Mouse (Mus musculus) CH12.LX (cell line): ENCODE measurements around the gene Yars2. TPM values are rescaled to one million over a fixed set of nuclear protein-coding genes. Genes with fewer than 3 reads are reported as not detected.
"Not testable (repeated sequence)": the region's sequence is repeated elsewhere in the genome, so short reads cannot be mapped to it uniquely, and the experiment has no call there.

Source experiments
- DNase-seq: peaks from one replicate; pipeline ENCODE4 v3.0.0-alpha.2; 2013; ENCODE audit errors: extremely low read depth
- H3K27ac ChIP-seq: 2 replicates; pipeline ENCODE4 v1.5.1; 2012; ENCODE audit warnings: low read depth, mild to moderate bottlenecking, control low read depth, moderate library complexity; ENCODE audit not compliant: insufficient read depth
- H3K27me3 ChIP-seq: replicated peaks from 2 replicates; pipeline ENCODE3; 2012; ENCODE audit warnings: inconsistent platforms
- H3K36me3 ChIP-seq, 2 experiments: replicated peaks in 1 of 2; 2 replicates each; pipeline versions ENCODE3 to v1.6.1; 2012; ENCODE audit warnings: inconsistent platforms in 1 of 2, low read length in 1 of 2, mild to moderate bottlenecking in 1 of 2, mixed read lengths in 1 of 2, moderate library complexity in 1 of 2; ENCODE audit not compliant: control insufficient read depth in 1 of 2, insufficient read depth in 1 of 2
- H3K4me1 ChIP-seq, 2 experiments: 2 replicates each; pipeline ENCODE4 v1.6.1; 2012; ENCODE audit warnings: inconsistent platforms in 1 of 2, moderate library complexity in 1 of 2; ENCODE audit not compliant: insufficient read depth in 2 of 2, control insufficient read depth in 1 of 2
- H3K4me2 ChIP-seq: 2 replicates; pipeline ENCODE4 v1.6.1; 2012; ENCODE audit warnings: low read depth, mild to moderate bottlenecking, control low read depth; ENCODE audit not compliant: poor library complexity, insufficient read depth, severe bottlenecking
- H3K4me3 ChIP-seq, 3 experiments: fragments of 150-350 bp in 1 of 3; sonication (generic) in 1 of 3; replicated peaks in 1 of 3; 2 replicates each; pipeline versions ENCODE3 to v1.5.1; 2011 to 2012; ENCODE audit warnings: low read depth in 2 of 3, low read length in 2 of 3, mild to moderate bottlenecking in 2 of 3, moderate library complexity in 2 of 3, control low read depth in 1 of 3, improper control_type of control experiment in 1 of 3, inconsistent platforms in 1 of 3, mixed read lengths in 1 of 3; ENCODE audit not compliant: poor library complexity in 1 of 3
- H3K79me2 ChIP-seq: replicated peaks from 2 replicates; pipeline ENCODE4 v1.6.1; 2012; ENCODE audit warnings: mild to moderate bottlenecking, moderate library complexity; ENCODE audit not compliant: control insufficient read depth, poor library complexity, insufficient read depth, severe bottlenecking; ENCODE audit errors: extremely low read depth
- H3K9ac ChIP-seq: 2 replicates; pipeline ENCODE4 v1.6.1; 2012; ENCODE audit warnings: low read depth, mild to moderate bottlenecking, control low read depth, moderate library complexity; ENCODE audit not compliant: insufficient read depth
- H3K9me3 ChIP-seq: replicated peaks from 2 replicates; pipeline ENCODE3; 2012; ENCODE audit warnings: low read length, inconsistent platforms, mixed read lengths
- CHD2 ChIP-seq: IDR thresholded peaks from 2 replicates; pipeline ENCODE4 v1.6.1; 2011; ENCODE audit warnings: low read length, improper control_type of control experiment
- CTCF ChIP-seq, 2 experiments: IDR thresholded peaks in 1 of 2; conservative IDR thresholded peaks in 1 of 2; 2 replicates each; pipeline ENCODE4 v1.5.1; 2011 to 2012; ENCODE audit warnings: low read depth in 2 of 2, low read length in 2 of 2, improper control_type of control experiment in 1 of 2, inconsistent platforms in 1 of 2, mild to moderate bottlenecking in 1 of 2, moderate library complexity in 1 of 2
- E2F4 ChIP-seq: IDR thresholded peaks from 2 replicates; pipeline ENCODE4 v1.6.1; 2011; ENCODE audit warnings: low read depth, low read length, improper control_type of control experiment; ENCODE audit not compliant: insufficient replicate concordance
- ELF1 ChIP-seq: IDR thresholded peaks from 2 replicates; pipeline ENCODE4 v1.6.1; 2014; ENCODE audit warnings: low read depth, mild to moderate bottlenecking, inconsistent platforms, low read length, improper control_type of control experiment
- EP300 ChIP-seq: IDR thresholded peaks from 2 replicates; pipeline ENCODE4 v1.6.1; 2011; ENCODE audit warnings: low read length, improper control_type of control experiment
- ETS1 ChIP-seq: conservative IDR thresholded peaks from 2 replicates; pipeline ENCODE4 v1.6.1; 2012; ENCODE audit warnings: low read depth, mild to moderate bottlenecking, inconsistent platforms, low read length, improper control_type of control experiment, moderate library complexity
- GABPA ChIP-seq: IDR thresholded peaks from 2 replicates; pipeline ENCODE4 v1.6.1; 2012; ENCODE audit warnings: low read depth, low read length, improper control_type of control experiment, inconsistent platforms; ENCODE audit not compliant: insufficient replicate concordance
- HCFC1 ChIP-seq: IDR thresholded peaks from 2 replicates; pipeline ENCODE4 v1.6.1; 2012; ENCODE audit warnings: low read depth, mild to moderate bottlenecking, inconsistent platforms, low read length, improper control_type of control experiment
- IRF4 ChIP-seq: IDR thresholded peaks from 2 replicates; pipeline ENCODE4 v1.6.1; 2014; ENCODE audit warnings: low read depth, mild to moderate bottlenecking, inconsistent platforms, low read length, improper control_type of control experiment
- JUN ChIP-seq: IDR thresholded peaks from 2 replicates; pipeline ENCODE4 v1.6.1; 2011; ENCODE audit warnings: low read depth, mild to moderate bottlenecking, low read length, improper control_type of control experiment, moderate library complexity; ENCODE audit not compliant: insufficient read depth
- KAT2A ChIP-seq: IDR thresholded peaks from 2 replicates; pipeline ENCODE4 v1.6.1; 2012; ENCODE audit warnings: low read length, improper control_type of control experiment, inconsistent platforms; ENCODE audit not compliant: insufficient replicate concordance
- MXI1 ChIP-seq: IDR thresholded peaks from 2 replicates; pipeline ENCODE4 v1.6.1; 2011; ENCODE audit warnings: mild to moderate bottlenecking, low read depth, low read length, improper control_type of control experiment
- MYC ChIP-seq: IDR thresholded peaks from 2 replicates; pipeline ENCODE4 v1.6.1; 2011; ENCODE audit warnings: low read depth, mild to moderate bottlenecking, improper control_type of control experiment, low read length
- NELFE ChIP-seq: IDR thresholded peaks from 2 replicates; pipeline ENCODE4 v1.6.1; 2011; ENCODE audit warnings: low read depth, low read length, improper control_type of control experiment
- NRF1 ChIP-seq: IDR thresholded peaks from 2 replicates; pipeline ENCODE4 v1.6.1; 2014; ENCODE audit warnings: low read depth, mild to moderate bottlenecking, inconsistent platforms, low read length, improper control_type of control experiment, moderate library complexity
- POLR2A ChIP-seq: IDR thresholded peaks from 2 replicates; pipeline ENCODE4 v1.6.1; 2011; ENCODE audit warnings: low read depth, mild to moderate bottlenecking, improper control_type of control experiment, low read length
- POLR2AphosphoS2 ChIP-seq: IDR thresholded peaks from 2 replicates; pipeline ENCODE4 v1.6.1; 2011; ENCODE audit warnings: low read depth, low read length, improper control_type of control experiment
- RAD21 ChIP-seq: IDR thresholded peaks from 2 replicates; pipeline ENCODE4 v1.6.1; 2011; ENCODE audit warnings: low read depth, mild to moderate bottlenecking, low read length, improper control_type of control experiment, moderate library complexity
- SIN3A ChIP-seq: IDR thresholded peaks from 2 replicates; pipeline ENCODE4 v1.6.1; 2012; ENCODE audit warnings: low read length, improper control_type of control experiment, inconsistent platforms
- SMC3 ChIP-seq: IDR thresholded peaks from 2 replicates; pipeline ENCODE4 v1.6.1; 2011; ENCODE audit warnings: low read depth, low read length, improper control_type of control experiment
- TBP ChIP-seq: conservative IDR thresholded peaks from 2 replicates; pipeline ENCODE4 v1.6.1; 2011; ENCODE audit warnings: low read depth, low read length, improper control_type of control experiment
- TCF12 ChIP-seq: IDR thresholded peaks from 2 replicates; pipeline ENCODE4 v1.6.1; 2014; ENCODE audit warnings: low read depth, mild to moderate bottlenecking, inconsistent platforms, low read length, improper control_type of control experiment
- UBTF ChIP-seq: IDR thresholded peaks from 2 replicates; pipeline ENCODE4 v1.6.1; 2012; ENCODE audit warnings: low read depth, mild to moderate bottlenecking, inconsistent platforms, low read length, improper control_type of control experiment, moderate library complexity
- USF1 ChIP-seq: IDR thresholded peaks from 2 replicates; pipeline ENCODE4 v1.6.1; 2014; ENCODE audit warnings: low read depth, mild to moderate bottlenecking, inconsistent platforms, low read length, improper control_type of control experiment
- ZC3H11A ChIP-seq: IDR thresholded peaks from 2 replicates; pipeline ENCODE4 v1.6.1; 2012; ENCODE audit warnings: low read depth, mild to moderate bottlenecking, inconsistent platforms, low read length, improper control_type of control experiment
- ZMIZ1 ChIP-seq: IDR thresholded peaks from 2 replicates; pipeline ENCODE4 v1.6.1; 2012; ENCODE audit warnings: low read depth, mild to moderate bottlenecking, inconsistent platforms, low read length, improper control_type of control experiment
- ZNF384 ChIP-seq: IDR thresholded peaks from 2 replicates; pipeline ENCODE4 v1.6.1; 2012; ENCODE audit warnings: low read depth, low read length, improper control_type of control experiment, inconsistent platforms
- dilution Hi-C: fragments of 300-500 bp; cut with MboI; formaldehyde crosslinking; loops from 2 replicates; pipeline ENCODE4 v1.14.3; 2020; ENCODE audit warnings: low sequenced_read_pairs; ENCODE audit not compliant: extremely low pct_unique_long_range_greater_than_20kb, extremely low pct_ligation_motif_present
- in situ Hi-C: fragments of 300-500 bp; cut with MboI; formaldehyde crosslinking; loops from 3 replicates; pipeline ENCODE4 v1.14.3; 2019; ENCODE audit warnings: low sequenced_read_pairs, low pct_ligation_motif_present, low pct_unique_long_range_greater_than_20kb, mixed read lengths
- polyA plus RNA-seq: library from polyadenylated mRNA; unstranded; fragments of >175 nt; gene quantifications from 2 replicates; pipeline ENCODE4 v1.2.1, GENCODE M21; 2012; ENCODE audit warnings: low read depth; ENCODE audit not compliant: insufficient read length
- total RNA-seq, 2 experiments: library from RNA; depleted of rRNA; stranded (reverse); fragments of 300-350 nt in 1 of 2; fragments of >200 nt in 1 of 2; gene quantifications; 2 replicates each; pipeline ENCODE4 v1.2.3; 2012 to 2014

The Yars2 gene
- total and polyA plus RNA-seq, 3 experiments, result 40.9 to 112 (median 56.0) TPM

GRCm38 (mm10) chr16:16357908-16358307, 55.1 kb downstream of the Yars2 start:
- DNase-seq, result peak; percentile 34
- H3K9me3 ChIP-seq, result peaks cover 8% of the 10 kb centered on the region
- H3K4me3 ChIP-seq, result peak overlapping the region; percentile 80 to 98 (median 84)
- H3K4me1 ChIP-seq, result peaks cover 0 to 26% of the 10 kb centered on the region in 2 experiments; a peak in 2 of 4 replicates
- TF ChIP-seq MYC (0 out of 2 replicates have a peak, but pooled peaks have one; percentile 12), ETS1 (no peak), CTCF (conservative IDR thresholded peaks at IDR 0.05 in 1 of 2, IDR thresholded peaks at IDR 0.05 in 1 of 2; ENCODE audit: low read depth in 2 of 2, low read length in 2 of 2) (peak in 1 of 2 experiments; percentile 70; a peak in 2 of 4 replicates)
- H3K36me3 ChIP-seq, result peaks cover under 1 to 13% of the 10 kb centered on the region in 2 experiments
- peak overlapping the region; percentile 97 for H3K4me2 ChIP-seq
- peaks cover 30% of the 10 kb centered on the region for H3K79me2 ChIP-seq
- no peak overlapping the region for H3K27ac ChIP-seq
- H3K27me3 ChIP-seq, result no peaks in the 10 kb centered on the region
- in situ Hi-C loops, result no loop called here
- peak overlapping the region; percentile 61 for H3K9ac ChIP-seq
- dilution Hi-C loops, result no loop called here

- Histone ChIP-seq H3K79me2 (peaks cover 25% of the 10 kb centered on the region), H3K36me3 (peaks cover 0 to 6% of the 10 kb centered on the region in 2 experiments), H3K27me3 (no peaks in the 10 kb centered on the region), H3K9me3 (peaks cover 3% of the 10 kb centered on the region), H3K4me3 (peak within 1 kb of the TSS; percentile 80 to 98 (median 84)), H3K4me2 (peak within 1 kb of the TSS; percentile 97), H3K9ac (peak within 1 kb of the TSS; percentile 61), H3K4me1 (peaks cover 0 to 26% of the 10 kb centered on the region in 2 experiments; a peak in 2 of 4 replicates), H3K27ac (peak within 1 kb of the TSS; percentile 79)
- dilution Hi-C loops, result no loop called here
- TF ChIP-seq POLR2AphosphoS2 (peak; percentile 91), ZC3H11A (no peak), HCFC1 (peak; percentile 97), JUN (no peak), NELFE (peak; percentile 92), NRF1 (peak; percentile 52), KAT2A (peak; percentile 99; the same call in 1 of the 2 replicates), POLR2A (peak; percentile 98), ZMIZ1 (peak; percentile 90), CTCF (conservative IDR thresholded peaks at IDR 0.05 in 1 of 2, IDR thresholded peaks at IDR 0.05 in 1 of 2; ENCODE audit: low read depth in 2 of 2, low read length in 2 of 2) (peak in 1 of 2 experiments; percentile 43; a peak in 2 of 4 replicates), TCF12 (peak; percentile 86), CHD2 (no peak), SMC3 (peak; percentile 7; the same call in 1 of the 2 replicates), UBTF (peak; percentile 99), E2F4 (no peak), MXI1 (peak; percentile 76), IRF4 (0 out of 2 replicates have a peak, but pooled peaks have one; percentile 51), ELF1 (peak; percentile 77), USF1 (peak; percentile 21; the same call in 1 of the 2 replicates), ZNF384 (no peak), RAD21 (no peak), GABPA (peak; percentile 85; the same call in 1 of the 2 replicates), EP300 (no peak), TBP (0 out of 2 replicates have a peak, but pooled peaks have one; percentile 76), SIN3A (peak; percentile 45)
- in situ Hi-C loops, result no loop called here
- DNase-seq, result peak; percentile 92
These were observed 55.8 kb downstream of the Yars2 start, which contains the start of gene Dnm1l for GRCm38 (mm10) chr16:16358481-16359100. TSS of gene Dnm1l (minus strand) at chr16:16358959.

- H3K9me3 ChIP-seq, H3K27me3 ChIP-seq, in situ Hi-C loops, H3K27ac ChIP-seq, DNase-seq, dilution Hi-C loops, H3K36me3 ChIP-seq: not testable (repeated sequence)
- H3K79me2 ChIP-seq, result peaks cover 23% of the 10 kb centered on the region
- peak overlapping the region; percentile 59 for H3K9ac ChIP-seq
- H3K4me1 ChIP-seq, result peaks cover 0 to 26% of the 10 kb centered on the region in 2 experiments; a peak in 2 of 4 replicates
- H3K4me3 ChIP-seq, result peak overlapping the region; percentile 56 to 98 (median 80)
- peak overlapping the region; percentile 47 for H3K4me2 ChIP-seq
These were observed 56.3 kb downstream of the Yars2 start for GRCm38 (mm10) chr16:16359101-16359482.
